Mouse (Mus musculus) heart, embryonic 12.5 days (tissue): Measurements from ENCODE around the gene Mrps18b. TPM values are rescaled to one million over a fixed set of nuclear protein-coding genes. Genes with fewer than 3 reads are reported as not detected.

Experiments used
- ATAC-seq: fragments of 200-750 bp; cut with Nextera tagmentation; 2 replicates; pipeline ENCODE4 v1.8.0; 2017; ENCODE audit warnings: moderate TSS enrichment, moderate library complexity; ENCODE audit not compliant: insufficient number of reproducible peaks, low FRiP score
- H3K27ac ChIP-seq: fragments of 300-500 bp; sonication (generic); 2 replicates; pipeline ENCODE4 v1.5.1; 2016; ENCODE audit warnings: mild to moderate bottlenecking, moderate library complexity; ENCODE audit not compliant: poor library complexity, severe bottlenecking
- H3K27me3 ChIP-seq: fragments of 300-500 bp; sonication (generic); replicated peaks from 2 replicates; pipeline ENCODE4 v1.6.1; 2016; ENCODE audit warnings: mild to moderate bottlenecking, moderate library complexity
- H3K36me3 ChIP-seq: fragments of 300-500 bp; sonication (generic); 2 replicates; pipeline ENCODE4 v1.6.1; 2016; ENCODE audit warnings: mild to moderate bottlenecking, moderate library complexity
- H3K4me1 ChIP-seq: fragments of 300-500 bp; sonication (generic); replicated peaks from 2 replicates; pipeline ENCODE4 v1.6.1; 2016; ENCODE audit warnings: mild to moderate bottlenecking
- H3K4me2 ChIP-seq: fragments of 300-500 bp; sonication (generic); 2 replicates; pipeline ENCODE4 v1.6.1; 2016; ENCODE audit warnings: mild to moderate bottlenecking, moderate library complexity
- H3K4me3 ChIP-seq: fragments of 300-500 bp; sonication (generic); 2 replicates; pipeline ENCODE4 v1.5.1; 2016; ENCODE audit warnings: mild to moderate bottlenecking
- H3K9ac ChIP-seq: fragments of 300-500 bp; sonication (generic); 2 replicates; pipeline ENCODE4 v1.6.1; 2016; ENCODE audit warnings: mild to moderate bottlenecking, moderate library complexity
- H3K9me3 ChIP-seq: fragments of 300-500 bp; sonication (generic); replicated peaks from 2 replicates; pipeline ENCODE4 v1.6.1; 2016; ENCODE audit warnings: mild to moderate bottlenecking, moderate library complexity
- WGBS: fragments of 180-500 bp; shearing (Covaris S2); methylation state at CpG from one replicate; pipeline ENCODE4 v1.1.7; 2016; 5-methylcytosine and 5-hydroxymethylcytosine counted together
- polyA plus RNA-seq: library from polyadenylated mRNA; unstranded; fragments of >200 nt; fragmentation: Nextera tagmentation; extraction: Ambion mirVana; gene quantifications from 2 replicates; pipeline ENCODE4 v1.2.1, GENCODE M21; 2016

Mrps18b gene
- polyA plus RNA-seq, 1 experiment from 2014 or later: 72.7 TPM

DNA sequence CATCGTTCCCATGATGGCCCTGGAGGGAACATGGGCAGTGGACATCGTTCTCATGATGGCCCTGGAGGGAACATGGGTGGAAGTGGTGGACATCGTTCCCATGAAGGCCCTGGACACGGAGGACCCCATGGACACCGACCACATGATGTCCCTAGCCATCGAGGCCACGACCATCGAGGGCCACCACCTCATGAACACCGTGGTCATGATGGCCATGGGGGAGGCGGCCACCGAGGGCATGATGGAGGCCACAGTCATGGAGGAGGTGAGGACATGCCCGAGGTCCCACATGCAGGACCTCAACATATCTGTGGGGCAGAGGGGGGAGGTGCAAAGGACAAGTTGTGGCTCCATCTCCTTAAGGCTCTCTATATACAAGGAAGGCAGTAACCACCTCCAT is 14.4 kb upstream of the Mrps18b start:
- Histone ChIP-seq H3K4me1 (peaks cover 9% of the 10 kb centered on the region; the same call in 1 of the 2 replicates), H3K9me3 (no peaks in the 10 kb centered on the region), H3K4me3 (no peak overlapping the region), H3K36me3 (peaks cover 64% of the 10 kb centered on the region), H3K9ac (no peak overlapping the region), H3K4me2 (no peak overlapping the region), H3K27me3 (no peaks in the 10 kb centered on the region), H3K27ac (no peak overlapping the region)
- WGBS: 92% methylated on average over 12 of the region's 12 CpGs
- no peak; the same call in 1 of the 2 replicates for ATAC-seq

DNA sequence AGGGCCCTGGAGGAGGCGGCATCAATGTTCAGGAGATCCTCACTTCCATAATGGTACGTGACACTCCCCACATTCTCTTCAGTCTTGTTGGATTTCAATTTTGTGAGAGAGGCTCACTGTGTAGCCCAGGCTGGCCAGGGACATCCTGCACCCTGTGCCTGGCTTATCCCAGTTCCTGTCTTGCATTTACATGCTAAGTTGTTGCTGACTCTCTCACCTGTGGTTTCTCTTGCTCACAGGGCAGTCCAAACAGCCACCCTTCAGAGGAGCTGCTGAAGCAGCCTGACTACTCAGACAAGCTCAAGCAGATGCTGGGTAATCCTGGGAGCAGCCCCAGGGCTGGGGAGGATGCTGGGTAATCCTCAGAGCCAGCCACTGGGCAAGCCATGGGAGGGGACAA is 13.3 kb upstream of the Mrps18b start:
- H3K4me2 ChIP-seq: no peak overlapping the region
- H3K4me1 ChIP-seq: peaks cover 9% of the 10 kb centered on the region; the same call in 1 of the 2 replicates
- H3K9ac ChIP-seq: no peak overlapping the region
- H3K27me3 ChIP-seq: no peaks in the 10 kb centered on the region
- peaks cover 75% of the 10 kb centered on the region for H3K36me3 ChIP-seq
- no peak overlapping the region for H3K27ac ChIP-seq
- H3K4me3 ChIP-seq: no peak overlapping the region
- no peaks in the 10 kb centered on the region for H3K9me3 ChIP-seq
- ATAC-seq: peak; percentile 31; the same call in 1 of the 2 replicates
- 95% methylated on average over 2 of the region's 2 CpGs for WGBS

DNA sequence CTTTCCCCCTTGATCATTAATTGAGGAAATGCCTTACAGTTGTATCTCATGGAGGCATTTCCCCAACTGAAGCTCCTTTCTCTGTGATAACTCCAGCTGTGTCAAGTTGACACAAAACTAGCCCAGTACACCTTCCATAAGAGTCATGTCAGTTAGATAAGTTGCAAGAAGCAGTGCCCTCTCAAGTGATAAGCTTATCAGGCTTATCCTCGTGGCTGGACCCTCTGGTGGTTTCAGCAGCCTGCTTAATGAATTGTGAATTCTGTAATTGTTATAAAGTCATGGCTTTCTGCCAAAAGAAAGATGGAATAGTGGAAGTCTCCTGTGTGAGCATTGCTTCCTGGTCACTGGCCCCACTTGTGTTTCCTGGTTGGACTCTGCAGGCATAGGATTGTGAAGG is 11.3 kb upstream of the Mrps18b start:
- WGBS: 8% methylated on average over 1 of the region's 1 CpGs
- peaks cover 88% of the 10 kb centered on the region for H3K36me3 ChIP-seq
- no peaks in the 10 kb centered on the region for H3K9me3 ChIP-seq
- H3K4me2 ChIP-seq: no peak overlapping the region
- H3K4me1 ChIP-seq: peaks cover 9% of the 10 kb centered on the region; the same call in 1 of the 2 replicates
- no peak for ATAC-seq
- H3K27ac ChIP-seq: no peak overlapping the region
- no peaks in the 10 kb centered on the region for H3K27me3 ChIP-seq
- no peak overlapping the region for H3K4me3 ChIP-seq
- H3K9ac ChIP-seq: 0 out of 2 replicates have a peak overlapping the region, but pooled peaks have one; percentile 8

DNA sequence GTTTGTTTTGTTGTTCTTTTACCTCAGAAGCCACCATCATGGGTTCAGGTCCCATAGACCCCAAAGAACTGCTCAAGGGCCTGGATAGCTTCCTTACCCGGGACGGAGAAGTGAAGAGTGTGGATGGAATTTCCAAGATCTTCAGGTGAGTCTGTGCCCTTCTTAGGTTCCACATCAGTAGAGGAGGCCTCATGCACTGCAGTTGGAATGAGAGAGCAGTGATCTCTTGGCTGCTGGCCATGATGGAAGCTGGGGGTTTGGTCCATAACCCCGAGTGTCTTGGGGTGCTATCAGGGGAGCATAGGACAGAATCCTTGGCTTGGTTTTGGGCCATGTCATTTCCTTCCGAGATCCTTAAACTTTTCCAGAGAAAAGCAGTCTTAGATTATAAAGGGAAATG is 7.1 kb upstream of the Mrps18b start:
- Histone ChIP-seq H3K4me2 (no peak overlapping the region), H3K9me3 (no peaks in the 10 kb centered on the region), H3K27me3 (no peaks in the 10 kb centered on the region), H3K36me3 (peaks cover 50% of the 10 kb centered on the region), H3K27ac (no peak overlapping the region), H3K4me3 (no peak overlapping the region), H3K9ac (no peak overlapping the region), H3K4me1 (peaks cover 35% of the 10 kb centered on the region)
- no peak for ATAC-seq
- WGBS: 89% methylated on average over 4 of the region's 4 CpGs

DNA sequence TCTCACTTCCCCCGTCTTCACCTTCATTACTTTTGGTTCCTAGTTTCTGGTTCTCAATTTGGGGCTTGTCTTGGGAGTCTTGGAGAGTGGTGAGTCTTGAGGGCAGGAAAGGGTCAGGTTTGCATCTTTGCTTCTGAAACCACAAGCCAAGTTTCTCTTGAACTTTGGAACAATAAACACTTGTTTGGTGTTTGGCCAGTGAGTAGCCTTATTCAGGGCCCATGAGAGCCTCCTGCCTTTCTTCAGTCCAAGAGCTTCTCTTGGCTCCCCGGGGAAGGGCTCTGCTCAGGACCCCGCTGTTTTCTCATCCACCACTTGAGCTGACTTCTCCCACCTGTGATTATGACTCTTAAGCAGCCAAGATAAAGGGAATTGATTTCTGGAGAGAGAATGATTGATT is 6.4 kb upstream of the Mrps18b start:
- no peaks in the 10 kb centered on the region for H3K9me3 ChIP-seq
- no peak for ATAC-seq
- H3K27me3 ChIP-seq: no peaks in the 10 kb centered on the region
- H3K4me3 ChIP-seq: no peak overlapping the region
- no peak overlapping the region for H3K4me2 ChIP-seq
- 89% methylated on average over 3 of the region's 3 CpGs for WGBS
- no peak overlapping the region for H3K9ac ChIP-seq
- H3K27ac ChIP-seq: no peak overlapping the region
- H3K36me3 ChIP-seq: peaks cover 46% of the 10 kb centered on the region
- peaks cover 35% of the 10 kb centered on the region for H3K4me1 ChIP-seq

DNA sequence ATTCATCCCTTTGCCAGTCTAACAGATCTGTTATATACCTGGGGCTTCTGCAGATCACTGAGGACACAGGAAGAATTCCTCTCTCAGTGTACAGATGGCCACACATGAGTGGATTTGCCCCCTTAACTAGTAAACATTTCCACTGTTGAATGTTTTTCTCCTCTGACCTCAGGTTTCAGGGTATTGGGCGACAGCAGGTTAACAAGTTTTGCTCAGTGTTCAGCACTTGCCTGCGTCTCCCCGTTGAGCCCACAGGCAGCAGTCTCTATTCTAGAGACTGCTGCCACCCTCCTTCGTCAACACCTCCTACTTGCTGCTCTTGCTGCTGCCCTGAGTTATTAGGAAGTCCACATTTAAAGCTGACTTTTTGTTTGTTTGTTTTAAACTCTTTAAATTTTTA is 5.5 kb upstream of the Mrps18b start:
- Histone ChIP-seq H3K27me3 (no peaks in the 10 kb centered on the region), H3K4me1 (peaks cover 32% of the 10 kb centered on the region), H3K4me2 (no peak overlapping the region), H3K9ac (no peak overlapping the region; the same call in 1 of the 2 replicates), H3K9me3 (no peaks in the 10 kb centered on the region), H3K4me3 (no peak overlapping the region), H3K27ac (no peak overlapping the region), H3K36me3 (peaks cover 44% of the 10 kb centered on the region)
- 71% methylated on average over 4 of the region's 4 CpGs for WGBS
- no peak for ATAC-seq

DNA sequence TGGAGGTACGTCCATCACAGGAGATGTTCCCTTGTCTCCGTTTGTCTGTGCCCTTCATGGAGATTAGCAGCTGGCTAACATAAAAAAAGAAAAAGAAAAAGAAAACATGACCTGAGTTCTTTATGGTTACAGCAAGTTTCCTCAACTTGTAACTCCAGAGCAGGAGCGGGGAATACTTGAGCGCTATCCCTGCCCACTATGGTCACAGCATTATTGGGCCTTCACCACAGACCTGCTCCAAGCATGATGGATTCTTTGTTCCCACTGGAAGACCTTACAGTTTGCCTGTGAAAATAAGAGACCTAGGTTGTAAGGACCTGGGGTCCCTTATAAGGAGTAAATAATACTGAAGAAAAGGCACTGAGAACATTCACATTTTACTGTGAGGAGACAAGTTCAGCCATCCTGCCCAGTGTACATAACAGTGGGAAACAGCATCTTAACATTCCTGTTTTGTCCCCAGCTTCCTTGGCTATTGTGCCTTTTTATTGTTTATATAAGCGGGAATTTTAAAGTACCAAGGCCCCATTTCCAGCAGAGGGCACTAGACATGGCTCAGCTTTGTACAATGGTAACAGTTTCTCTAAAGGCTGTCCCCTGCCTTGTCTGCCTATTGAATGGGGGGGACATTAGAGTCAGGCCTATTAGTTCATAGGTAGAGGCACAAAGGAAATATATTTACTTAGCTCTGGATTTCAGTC is 4.8 kb upstream of the Mrps18b start:
- Histone ChIP-seq H3K4me3 (no peak overlapping the region), H3K9ac (no peak overlapping the region), H3K9me3 (no peaks in the 10 kb centered on the region), H3K36me3 (peaks cover 37% of the 10 kb centered on the region), H3K4me2 (no peak overlapping the region), H3K27ac (peak overlapping the region; percentile 97), H3K27me3 (no peaks in the 10 kb centered on the region), H3K4me1 (peaks cover 26% of the 10 kb centered on the region)
- no peak for ATAC-seq
- WGBS: 73% methylated on average over 5 of the region's 5 CpGs

DNA sequence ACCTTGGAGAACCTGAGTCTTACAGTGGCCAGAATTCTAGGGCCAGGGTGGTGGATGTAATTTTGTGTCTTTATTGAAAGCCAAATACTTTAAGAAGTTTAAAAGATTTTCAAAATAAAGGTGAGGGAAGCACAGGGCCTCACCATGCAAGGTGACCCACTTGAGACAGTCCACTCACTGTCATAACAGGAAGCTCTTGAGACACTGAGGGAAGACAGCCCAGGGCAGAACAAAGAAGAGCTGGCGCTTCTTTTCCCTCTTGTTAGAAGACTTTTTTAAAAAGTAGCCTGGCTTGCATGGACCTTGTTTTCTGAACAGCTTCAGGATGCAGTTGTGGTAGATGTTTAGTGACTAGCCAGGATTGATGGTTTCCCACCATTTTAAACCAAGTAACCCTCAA is 4.2 kb upstream of the Mrps18b start:
- Histone ChIP-seq H3K27me3 (no peaks in the 10 kb centered on the region), H3K9ac (0 out of 2 replicates have a peak overlapping the region, but pooled peaks have one; percentile 26), H3K9me3 (no peaks in the 10 kb centered on the region), H3K4me3 (no peak overlapping the region), H3K36me3 (peaks cover 32% of the 10 kb centered on the region), H3K4me1 (peaks cover 28% of the 10 kb centered on the region), H3K27ac (peak overlapping the region; percentile 97), H3K4me2 (peak overlapping the region; percentile 70)
- 73% methylated on average over 1 of the region's 1 CpGs for WGBS
- no peak for ATAC-seq

DNA sequence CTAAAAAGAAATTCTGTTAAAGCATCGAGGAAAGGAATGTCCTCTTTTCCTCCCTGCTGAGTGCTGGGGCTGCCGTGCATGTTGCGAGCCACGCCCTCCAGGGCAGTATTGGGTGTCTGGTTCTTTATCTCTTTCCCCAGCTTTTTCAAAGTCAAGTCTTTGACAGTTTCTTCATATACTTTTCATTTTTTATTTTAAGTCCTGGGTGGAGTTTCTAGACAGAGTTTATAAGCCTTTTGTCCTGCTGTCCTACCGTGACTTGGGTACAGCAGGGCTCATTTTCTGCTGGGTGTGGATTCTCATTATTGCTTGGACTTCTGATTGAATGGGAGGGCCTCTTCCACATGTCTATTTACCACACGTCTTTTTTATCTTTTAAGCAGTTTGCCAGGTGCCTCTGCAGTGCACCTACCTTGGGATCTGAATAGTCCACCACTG is 3.7 kb upstream of the Mrps18b start:
- H3K4me3 ChIP-seq: peak overlapping the region; percentile 52; the same call in 1 of the 2 replicates
- H3K4me1 ChIP-seq: peaks cover 32% of the 10 kb centered on the region
- no peaks in the 10 kb centered on the region for H3K27me3 ChIP-seq
- ATAC-seq: no peak
- peak overlapping the region; percentile 97 for H3K27ac ChIP-seq
- WGBS: 34% methylated on average over 6 of the region's 6 CpGs
- peaks cover 26% of the 10 kb centered on the region for H3K36me3 ChIP-seq
- H3K4me2 ChIP-seq: peak overlapping the region; percentile 70
- 0 out of 2 replicates have a peak overlapping the region, but pooled peaks have one; percentile 26 for H3K9ac ChIP-seq
- H3K9me3 ChIP-seq: no peaks in the 10 kb centered on the region

DNA sequence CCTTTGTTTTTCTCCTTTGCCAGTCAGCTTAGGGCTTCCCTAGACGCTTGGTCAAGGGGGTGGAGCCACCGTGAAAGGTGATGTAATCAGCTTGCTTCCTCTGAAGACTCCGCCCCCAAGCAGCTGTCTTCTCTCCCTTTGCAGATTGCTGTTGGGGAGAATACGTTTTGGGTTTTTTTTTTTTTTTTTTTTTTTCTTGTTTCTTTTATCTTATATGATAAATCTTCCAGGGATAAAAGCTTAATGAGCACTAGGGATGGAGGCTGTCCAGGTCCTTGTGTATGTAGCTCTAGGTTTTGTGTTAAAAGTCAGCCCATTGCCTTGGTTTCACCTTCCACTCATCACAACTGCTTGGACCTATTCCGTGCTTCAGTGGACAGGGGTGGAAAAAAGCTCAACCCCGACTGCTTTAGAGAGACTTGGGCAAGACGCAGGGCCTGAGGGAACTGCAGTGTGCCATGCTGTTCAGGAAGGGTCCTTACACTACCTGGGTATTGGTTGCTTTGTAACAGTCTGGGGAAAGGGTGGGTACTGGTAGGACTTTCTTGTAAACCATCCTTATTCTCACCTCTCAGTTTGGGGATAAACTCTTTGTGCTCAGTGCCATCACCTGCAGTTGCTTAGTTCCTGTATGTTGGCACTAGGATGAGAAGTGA is 3.0 kb upstream of the Mrps18b start:
- 12% methylated on average over 7 of the region's 7 CpGs for whole genome bisulfite sequencing

DNA sequence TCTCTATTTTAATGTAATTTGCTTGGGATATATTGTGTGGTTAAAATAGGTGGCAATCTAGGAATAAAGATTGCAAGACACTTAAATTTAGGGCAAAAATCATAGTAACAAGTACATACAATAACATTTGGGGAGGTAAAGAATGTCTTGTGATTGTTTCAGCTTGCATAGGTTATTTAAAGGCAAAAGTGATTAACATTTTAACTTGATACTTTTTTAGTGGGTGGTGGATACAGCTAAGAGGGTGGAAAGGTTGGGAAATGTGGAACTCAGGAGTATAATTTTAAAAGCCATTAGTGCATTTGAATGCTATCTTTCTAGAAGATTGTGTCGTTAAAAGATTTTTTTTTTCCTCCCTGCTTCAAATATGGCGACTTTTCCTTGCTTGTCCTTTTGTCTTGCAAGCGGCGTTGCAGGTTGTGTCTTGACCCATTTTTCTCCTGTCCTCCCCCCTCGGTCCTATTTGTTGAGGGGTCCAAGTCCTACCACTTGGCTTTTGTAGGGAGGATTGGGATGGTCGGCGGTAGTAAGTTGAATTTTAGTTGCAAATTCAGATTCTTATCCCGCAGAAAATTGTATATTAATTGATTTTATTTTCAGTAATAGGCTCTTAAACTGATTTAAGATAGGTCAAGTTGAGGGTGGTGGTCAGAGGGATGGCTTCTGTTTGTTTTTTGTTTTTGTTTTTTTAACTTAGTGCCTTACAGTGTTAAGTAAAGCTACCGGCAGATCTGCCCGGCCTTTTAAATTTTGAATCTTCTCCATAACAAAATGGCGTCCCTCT is 2.3 kb upstream of the Mrps18b start:
- Histone ChIP-seq H3K4me3 (peak overlapping the region; percentile 79), H3K27ac (peak overlapping the region; percentile 97), H3K9ac (peak overlapping the region; percentile 99), H3K9me3 (no peaks in the 10 kb centered on the region), H3K27me3 (no peaks in the 10 kb centered on the region), H3K4me2 (peak overlapping the region; percentile 96), H3K4me1 (peaks cover 33% of the 10 kb centered on the region), H3K36me3 (peaks cover 20% of the 10 kb centered on the region)
- no peak for ATAC-seq
- under 1% methylated on average over 11 of the region's 11 CpGs for whole genome bisulfite sequencing

More for the DNA sequence above, 3.0 kb upstream of the Mrps18b start:
- peaks cover 22% of the 10 kb centered on the region for H3K36me3 ChIP-seq
- H3K27me3 ChIP-seq: no peaks in the 10 kb centered on the region
- no peaks in the 10 kb centered on the region for H3K9me3 ChIP-seq
- ATAC-seq: peak; percentile 49
- peak overlapping the region; percentile 73 for H3K9ac ChIP-seq
- H3K27ac ChIP-seq: peak overlapping the region; percentile 97
- H3K4me2 ChIP-seq: peak overlapping the region; percentile 70
- H3K4me3 ChIP-seq: peak overlapping the region; percentile 52
- peaks cover 33% of the 10 kb centered on the region for H3K4me1 ChIP-seq
